Mouse (Mus musculus): ENCODE data around the gene Zfp280d.
"Not testable (repeated sequence)": the region's sequence is repeated elsewhere in the genome, so short reads cannot be mapped to it uniquely, and the experiment has no call there.

Zfp280d gene

DNA sequence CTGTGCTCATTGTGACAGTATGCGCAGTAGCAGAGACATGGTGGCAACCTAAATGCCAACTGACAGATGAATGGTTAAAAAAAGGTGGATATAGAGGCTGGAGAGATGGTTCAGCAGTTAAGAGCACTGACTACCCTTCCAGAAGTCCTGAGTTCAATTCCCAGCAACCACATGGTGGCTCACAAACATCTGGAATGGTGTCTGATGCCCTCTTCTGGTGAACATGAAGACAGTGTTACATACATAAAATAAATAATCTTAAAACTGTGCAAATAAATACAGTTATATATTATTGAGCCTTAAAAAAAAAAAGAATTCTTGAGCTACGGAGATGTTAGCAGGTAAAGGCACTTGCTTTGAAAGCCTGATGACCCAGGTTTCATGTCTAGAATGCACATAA is 97.7 kb downstream of the Zfp280d start:
- DNase-seq (ENCODE audit: low read depth, low spot score): no peak

DNA sequence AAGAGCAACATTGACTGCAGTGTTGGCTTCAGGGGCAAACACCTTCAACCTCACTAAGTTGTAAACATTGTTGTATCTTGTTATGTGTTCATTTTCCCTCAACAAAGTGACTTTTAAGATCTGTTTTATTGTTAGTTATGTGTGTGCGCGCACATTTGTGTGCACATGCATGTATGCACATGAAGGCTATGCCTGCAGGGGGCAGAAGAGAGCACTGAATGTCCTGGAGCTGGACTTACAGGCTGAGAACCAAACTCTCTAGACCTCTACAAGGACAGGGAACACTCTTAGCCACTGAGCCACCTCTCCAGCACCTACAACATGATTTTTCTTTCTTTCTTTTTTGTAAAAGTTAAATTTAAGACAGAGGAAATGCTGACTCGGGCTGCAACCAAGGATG is 99.4 kb downstream of the Zfp280d start:
- DNase-seq (ENCODE audit: low read depth, low spot score): peak; percentile 41

DNA sequence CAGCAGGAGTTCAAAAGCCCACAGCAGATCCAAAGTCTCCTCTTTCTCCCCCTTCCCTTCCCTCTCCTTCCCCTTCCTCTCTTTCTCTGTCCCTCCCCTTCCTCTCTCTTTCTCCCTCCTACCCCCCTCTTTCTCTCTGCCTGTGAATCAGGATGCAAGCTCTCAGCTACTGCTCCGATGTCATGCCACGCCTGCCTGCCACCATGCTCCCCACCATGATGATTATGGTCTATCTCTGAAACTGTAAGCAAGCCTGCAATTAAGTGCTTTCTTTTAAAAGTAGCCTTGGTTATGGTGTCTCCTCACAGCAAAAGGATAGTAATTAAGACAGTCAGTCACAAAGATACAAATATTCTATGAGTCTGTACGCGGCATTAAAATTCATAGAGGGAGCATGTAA is 100.3 kb downstream of the Zfp280d start:
- DNase-seq (ENCODE audit: low read depth, low spot score): no peak

DNA sequence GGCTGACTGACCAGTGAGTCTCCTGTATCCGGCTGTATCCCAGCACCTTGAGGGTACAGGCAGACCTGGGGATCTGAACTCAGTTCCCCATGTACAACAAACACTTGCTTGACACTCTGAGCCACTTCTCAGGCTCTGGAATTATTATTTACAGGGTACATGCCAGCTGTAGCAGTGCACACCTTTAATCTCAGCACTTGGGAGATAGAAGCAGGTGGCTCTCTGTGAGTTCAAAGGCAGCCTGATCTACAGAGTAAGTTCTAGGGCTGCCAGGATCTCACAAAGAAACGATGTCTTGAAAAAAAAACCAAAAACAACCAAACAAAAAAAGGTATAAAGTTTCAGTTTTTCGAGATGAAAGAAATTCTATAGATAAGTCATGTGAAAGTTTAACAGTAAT is 101.0 kb downstream of the Zfp280d start:
- DNase-seq (ENCODE audit: low read depth, low spot score): no peak

DNA sequence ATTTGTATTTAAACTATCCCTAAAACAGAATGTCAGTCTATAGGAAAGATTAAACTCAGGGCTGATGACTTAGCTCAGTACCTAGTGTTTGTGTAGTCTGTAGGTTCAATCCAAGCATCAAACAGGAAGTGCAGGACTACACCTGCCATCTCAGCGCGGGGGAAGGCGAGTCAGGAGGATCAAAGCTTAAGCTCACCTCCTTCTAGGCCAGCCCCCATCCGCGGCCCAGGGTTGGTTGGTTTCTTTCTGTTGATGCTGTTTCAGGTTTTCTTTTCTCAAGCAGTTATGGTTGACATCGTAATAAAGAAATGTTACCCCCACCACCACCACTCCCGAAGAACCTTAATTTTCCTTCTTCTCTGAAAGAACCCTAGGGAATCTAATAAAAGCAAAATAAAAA is 111.1 kb downstream of the Zfp280d start:
- peak; percentile 36 for DNase-seq (ENCODE audit: low read depth, low spot score)

DNA sequence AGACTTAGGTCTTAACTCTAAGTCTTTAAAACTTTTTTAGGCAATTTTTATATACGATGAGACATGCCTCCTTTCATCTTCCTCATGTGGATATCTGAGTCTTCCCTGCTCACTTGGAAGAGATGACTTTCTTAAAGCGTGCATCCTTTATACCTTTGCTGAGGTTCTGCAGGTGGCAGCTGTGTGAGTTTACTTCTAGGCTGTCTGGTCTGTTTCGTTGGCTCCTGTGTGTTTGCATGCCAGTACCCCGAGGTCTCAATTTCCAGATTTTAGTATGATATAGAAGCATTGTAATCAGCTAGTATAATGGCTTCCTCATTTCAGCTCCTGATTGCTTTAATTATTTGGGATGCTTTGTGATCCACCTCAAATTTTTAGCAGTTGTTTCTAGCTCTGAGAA is 114.3 kb downstream of the Zfp280d start:
- DNase-seq (ENCODE audit: low read depth, low spot score): no peak

DNA sequence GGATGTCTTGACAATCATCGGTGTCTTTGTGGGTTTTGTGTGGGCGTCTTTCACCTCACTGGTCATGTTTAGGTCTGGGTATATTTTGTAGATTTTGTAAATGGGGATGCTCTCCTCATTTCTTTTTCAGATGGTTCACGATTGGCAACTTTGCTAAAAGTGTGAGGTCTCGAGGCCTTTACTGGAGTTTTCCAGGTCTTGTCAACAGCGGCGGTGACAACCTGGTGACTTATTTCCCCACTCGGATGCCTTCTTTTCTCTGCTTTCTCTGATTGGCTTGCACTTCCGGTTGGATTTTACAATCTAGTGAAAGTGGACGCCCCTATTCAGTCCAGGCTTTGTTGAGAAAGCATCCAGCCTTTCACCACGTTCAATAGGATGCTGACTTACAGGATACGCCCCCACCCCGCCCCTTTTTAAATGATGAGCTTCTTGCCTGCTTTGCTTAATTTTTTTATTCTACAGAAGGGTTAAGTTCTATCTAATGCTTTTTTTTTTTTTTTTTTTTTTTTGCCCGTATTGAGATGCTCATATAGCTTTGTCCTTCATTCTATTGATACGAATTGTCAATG is 114.9 kb downstream of the Zfp280d start:
- DNase-seq (ENCODE audit: low read depth, low spot score): peak; percentile 34

DNA sequence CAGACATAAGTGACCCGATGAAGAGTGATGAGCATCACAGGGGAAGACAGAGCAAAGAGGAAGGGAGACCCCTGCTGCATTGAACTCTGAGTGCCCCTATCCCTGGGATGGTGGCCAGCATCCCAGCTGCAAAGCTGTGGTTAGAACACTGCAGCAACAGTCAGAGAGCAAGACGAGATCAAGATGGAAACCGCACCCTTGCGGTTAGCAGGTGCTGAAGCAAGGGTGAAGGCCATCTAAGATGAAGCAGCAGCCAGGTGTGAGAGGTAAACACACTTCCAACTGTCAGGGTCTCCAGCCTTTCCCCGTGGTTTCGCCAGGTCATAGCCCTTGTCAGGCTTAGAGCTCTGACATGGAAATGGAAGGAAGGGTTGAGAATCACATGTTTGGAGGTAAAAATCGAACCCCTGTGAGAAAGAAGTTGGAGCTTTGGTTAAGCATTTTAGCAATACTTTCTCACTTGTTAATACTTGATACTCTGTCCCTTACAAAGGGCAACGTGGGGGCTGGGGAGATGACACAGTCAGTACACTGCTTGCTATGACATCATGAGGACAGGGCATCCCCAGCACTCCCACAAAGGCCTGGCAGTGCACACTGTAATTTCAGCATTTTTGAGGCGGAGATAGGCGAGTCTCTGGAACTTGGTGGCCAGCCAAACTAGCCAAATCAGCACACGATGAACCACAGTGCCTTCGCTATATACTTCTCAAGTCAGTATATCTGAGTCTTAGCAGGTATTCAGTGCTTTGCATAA is 115.8 kb downstream of the Zfp280d start:
- peak; percentile 46 for DNase-seq (ENCODE audit: low read depth, low spot score)

DNA sequence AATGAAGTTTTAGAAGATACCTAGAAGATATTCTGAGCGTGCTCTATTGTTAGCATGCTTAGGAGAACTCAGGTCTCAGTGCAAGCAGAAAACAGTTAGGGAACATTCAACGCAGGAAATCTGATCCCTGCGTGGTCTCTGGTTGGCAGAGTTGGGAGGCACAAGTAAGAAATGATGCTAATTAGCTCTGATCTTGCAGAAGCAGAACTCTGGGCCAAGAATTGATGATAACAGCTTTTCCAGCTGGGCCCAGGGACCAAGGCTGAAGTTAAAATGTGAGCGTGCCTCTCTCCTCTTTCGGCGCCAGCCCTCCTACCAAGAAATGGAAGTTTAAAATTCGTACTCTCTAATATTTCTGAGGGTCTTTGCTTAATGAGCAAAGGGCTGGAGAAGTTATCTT is 118.0 kb downstream of the Zfp280d start:
- no peak for DNase-seq (ENCODE audit: low read depth, low spot score)

DNA sequence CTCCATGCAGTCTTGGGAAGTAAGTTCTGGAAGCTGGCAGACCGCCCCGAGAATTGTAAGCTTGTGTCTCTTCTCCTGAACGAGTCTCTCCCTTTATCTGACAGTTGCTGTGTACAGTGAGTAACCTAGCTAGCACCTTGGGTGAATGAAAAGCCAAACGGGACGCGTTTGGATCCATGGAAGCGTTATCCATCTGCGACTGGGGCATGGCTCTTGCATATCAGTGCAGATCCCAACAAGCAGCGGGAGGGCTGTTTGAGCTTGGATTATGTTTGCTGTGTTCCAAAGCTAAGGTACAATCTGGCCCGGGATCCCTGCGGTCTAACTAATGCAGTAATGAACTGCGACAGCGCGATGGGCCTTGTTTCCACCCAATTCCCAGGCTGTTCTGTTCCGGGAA is 118.6 kb downstream of the Zfp280d start:
- no peak for DNase-seq (ENCODE audit: low read depth, low spot score)

DNA sequence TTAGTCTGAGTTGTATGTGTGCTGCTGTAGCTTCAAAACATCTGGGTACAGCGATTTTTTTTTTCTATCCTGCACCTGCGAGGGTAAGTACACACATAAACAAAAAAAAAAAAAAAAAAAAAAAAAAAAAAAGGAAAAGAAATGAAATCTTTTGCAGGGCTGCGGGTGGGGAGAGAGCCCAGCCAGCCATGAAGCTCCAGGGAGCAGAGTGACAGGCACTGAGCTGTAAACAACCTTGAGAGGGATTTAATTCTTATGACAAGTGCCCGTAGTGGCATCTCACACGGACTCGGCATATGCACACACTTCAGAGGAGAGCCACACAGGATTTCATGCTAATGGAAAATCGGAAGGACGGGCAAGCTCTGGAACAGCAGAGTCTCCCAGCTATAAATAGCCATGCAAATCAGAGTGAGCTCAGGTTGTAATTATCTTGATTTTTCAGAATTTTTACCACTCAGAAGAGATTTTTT is 119.2 kb downstream of the Zfp280d start:
- DNase-seq (ENCODE audit: low read depth, low spot score): no peak

DNA sequence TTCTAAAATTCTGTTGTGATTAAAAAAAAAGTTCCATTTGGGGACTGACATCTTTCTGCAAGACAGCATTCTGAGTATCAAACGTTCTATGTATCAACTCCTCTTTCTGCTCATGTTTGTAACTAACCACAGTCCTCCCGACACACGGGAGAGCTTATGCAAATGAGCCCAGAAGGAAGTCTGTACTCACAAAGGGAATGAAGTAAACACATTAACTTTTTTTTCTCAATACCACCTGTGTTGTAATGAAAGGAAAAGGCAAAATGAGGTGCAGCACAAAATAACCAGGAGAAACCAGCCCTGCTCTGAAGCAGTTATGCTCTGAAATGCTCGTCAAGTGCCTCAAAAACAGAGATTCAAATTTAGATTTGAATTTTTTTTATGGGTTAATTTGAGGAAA is 125.5 kb downstream of the Zfp280d start:
- DNase-seq (ENCODE audit: low read depth, low spot score): peak; percentile 18

DNA sequence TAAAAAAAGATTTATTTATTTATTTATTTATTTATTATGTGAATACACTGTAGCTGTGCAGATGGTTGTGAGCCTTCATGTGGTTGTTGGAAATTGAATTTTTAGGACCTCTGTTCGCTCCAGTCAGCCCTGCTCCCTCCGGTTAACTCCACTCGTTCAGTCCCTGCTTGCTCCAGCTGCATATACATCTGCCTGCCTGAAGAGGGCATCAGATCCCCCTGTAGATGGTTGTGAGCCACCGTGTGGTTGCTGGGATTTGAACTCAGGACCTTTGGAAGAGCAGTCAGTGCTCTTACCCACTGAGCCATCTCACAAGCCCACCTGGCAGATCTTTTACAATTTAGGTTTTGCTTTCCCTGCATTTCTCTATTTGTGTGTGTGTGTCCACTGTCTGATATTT is 127.1 kb downstream of the Zfp280d start:
- DNase-seq (ENCODE audit: low read depth, low spot score): not testable (repeated sequence)

DNA sequence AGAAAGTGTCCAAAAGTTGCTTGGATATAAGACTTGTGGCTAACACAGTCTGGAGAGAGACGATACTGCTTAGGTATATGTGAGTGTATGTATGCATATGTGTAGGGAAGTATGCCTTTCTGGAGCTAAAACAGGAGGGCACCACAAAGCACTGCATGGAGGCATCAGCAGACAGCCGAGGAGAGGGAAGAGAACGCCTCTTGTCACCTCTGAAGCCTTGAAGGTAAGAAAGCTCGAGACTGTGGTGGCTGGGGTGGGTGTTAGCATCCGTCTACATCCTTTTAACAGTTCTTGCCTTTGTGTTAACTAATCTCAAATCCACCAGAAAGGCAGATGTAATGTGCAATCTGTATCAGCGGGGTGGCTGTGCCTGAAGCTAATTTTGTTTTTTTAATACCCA is 128.8 kb downstream of the Zfp280d start:
- DNase-seq (ENCODE audit: low read depth, low spot score): no peak

DNA sequence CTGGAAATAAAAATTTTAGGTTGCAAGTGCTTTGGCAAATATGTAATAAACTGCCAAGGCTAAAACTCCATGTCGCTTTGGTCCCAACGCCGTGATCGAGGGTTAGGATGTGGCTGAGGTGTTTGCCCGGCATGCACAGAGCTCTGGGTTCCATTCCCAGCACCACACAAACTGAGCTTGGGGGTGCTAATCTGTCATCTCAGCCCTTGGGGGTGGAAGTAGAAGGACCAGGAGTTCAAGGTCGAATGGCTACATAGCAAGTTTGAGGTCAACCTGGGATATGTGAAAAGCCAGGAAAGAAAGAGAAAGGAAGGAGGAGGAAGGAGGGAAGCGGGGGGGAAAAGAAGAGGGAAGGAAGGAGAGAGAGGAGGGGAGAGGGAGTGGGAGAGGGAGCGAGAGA is 129.8 kb downstream of the Zfp280d start:
- no peak for DNase-seq (ENCODE audit: low read depth, low spot score)

DNA sequence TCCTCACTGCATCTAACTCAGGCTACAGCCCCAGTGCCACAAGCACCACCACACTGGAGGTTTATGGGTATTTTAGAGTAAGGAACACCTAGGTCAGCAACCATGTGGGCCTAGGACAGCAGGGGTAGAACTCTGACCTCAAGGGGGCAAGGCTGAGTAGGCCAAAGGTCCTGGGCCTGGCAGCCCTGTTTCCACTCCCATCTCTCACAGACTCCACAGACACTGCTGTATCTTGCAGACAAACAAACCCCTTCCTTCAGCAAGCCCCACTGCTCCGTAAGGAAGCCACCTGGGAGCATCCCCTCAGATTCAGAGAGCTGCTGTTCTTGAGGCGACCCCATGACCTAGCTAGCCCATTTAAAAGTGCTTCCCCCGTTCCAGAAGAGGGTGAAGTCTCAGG is 130.3 kb downstream of the Zfp280d start:
- DNase-seq (ENCODE audit: low read depth, low spot score): no peak

DNA sequence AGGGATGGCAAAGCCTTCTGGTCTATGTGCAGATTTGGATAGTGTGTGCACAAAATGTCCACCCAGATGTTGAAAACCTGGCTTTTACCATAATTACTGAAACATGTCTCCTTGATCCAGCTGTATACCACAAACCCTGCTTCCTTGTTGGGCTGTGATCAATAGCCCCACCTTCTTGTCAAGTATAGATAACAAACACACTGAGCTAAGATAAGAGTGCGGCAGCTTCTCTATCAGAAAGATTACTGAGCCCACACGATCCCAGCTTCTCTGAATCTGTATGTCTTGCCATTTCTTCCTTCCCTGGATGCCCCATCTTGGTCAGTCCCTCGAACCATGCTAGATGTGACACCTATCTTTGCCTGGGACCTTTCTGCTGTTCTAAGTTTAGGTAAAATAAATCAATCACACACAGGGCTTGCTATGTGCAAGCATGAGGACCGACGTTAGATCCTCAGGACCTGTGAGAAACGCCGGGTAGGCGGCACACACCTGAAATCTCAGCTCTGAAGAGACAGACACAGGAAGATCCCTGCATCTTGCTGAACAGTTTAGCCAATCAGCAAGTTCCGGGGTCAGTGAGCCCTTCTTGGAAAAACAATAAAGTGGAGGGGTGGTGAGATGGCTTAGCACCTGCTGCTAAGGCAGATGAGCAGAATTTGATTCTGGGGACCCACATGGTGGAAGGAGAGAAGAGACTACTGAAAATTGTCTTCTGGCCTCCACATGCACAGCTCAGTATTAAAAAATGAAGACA is 131.4 kb downstream of the Zfp280d start:
- DNase-seq (ENCODE audit: low read depth, low spot score): no peak

DNA sequence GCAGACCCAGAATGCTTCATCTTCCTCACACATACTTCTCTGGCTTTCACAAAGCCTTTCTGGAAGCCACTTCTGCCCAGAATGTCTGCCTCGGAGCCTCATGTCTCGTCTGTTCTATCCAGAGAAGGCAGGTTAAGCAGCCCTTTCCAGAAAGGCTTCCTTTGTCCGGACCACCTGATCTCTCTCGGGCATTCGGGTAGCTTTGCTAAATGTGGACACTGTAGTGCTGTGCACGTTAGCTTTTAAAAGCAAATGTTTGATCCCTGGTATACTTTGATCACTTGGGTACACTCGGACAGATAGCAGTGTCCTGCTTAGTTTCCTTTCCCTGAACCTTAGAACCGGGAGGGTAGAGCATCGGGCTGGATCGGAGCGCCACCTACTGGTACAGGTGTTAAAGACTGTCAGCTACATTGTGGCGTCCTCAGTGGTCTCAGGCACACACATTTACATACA is 133.5 kb downstream of the Zfp280d start:
- peak; percentile 91 for DNase-seq (ENCODE audit: low read depth, low spot score)

DNA sequence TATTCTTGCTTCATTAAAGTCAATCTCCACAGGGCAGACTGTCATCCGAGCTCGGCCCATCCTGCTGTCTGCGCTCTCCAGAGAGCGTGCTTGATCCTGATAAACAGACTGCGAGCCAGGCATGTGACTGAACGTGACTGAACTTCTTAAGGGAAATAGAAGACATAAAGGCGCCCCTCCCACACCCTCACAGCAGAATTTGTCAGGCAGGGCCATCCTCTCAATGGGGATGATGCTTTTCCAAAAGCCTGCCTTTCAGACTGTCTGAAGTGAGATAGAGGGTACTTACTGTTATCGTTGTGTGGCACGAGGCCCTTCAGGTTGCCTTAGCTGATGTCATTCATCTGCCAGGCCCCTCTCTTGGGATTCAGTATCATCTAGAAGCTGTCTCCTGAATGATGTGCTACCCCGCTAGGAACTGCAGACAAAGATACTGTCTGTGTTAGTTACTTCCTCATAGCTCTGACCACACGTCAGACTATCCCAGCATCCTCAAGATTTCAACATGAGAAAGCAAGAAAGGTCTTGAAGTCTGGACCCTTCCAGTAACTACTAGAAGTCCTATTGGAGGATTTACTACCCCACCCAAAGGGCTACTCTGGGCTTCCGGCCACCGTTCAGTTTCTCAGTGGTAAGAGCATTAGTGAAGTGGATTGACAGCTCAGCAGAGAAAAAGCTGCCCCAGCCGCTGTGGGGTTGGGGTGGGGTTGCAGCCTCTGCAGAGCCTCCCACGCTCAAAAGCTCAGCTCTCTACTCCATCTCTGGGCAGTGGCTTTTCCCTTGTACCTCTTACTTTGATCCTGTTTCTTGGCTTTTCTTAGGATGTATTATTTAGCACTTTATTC is 134.9 kb downstream of the Zfp280d start:
- DNase-seq (ENCODE audit: low read depth, low spot score): no peak

DNA sequence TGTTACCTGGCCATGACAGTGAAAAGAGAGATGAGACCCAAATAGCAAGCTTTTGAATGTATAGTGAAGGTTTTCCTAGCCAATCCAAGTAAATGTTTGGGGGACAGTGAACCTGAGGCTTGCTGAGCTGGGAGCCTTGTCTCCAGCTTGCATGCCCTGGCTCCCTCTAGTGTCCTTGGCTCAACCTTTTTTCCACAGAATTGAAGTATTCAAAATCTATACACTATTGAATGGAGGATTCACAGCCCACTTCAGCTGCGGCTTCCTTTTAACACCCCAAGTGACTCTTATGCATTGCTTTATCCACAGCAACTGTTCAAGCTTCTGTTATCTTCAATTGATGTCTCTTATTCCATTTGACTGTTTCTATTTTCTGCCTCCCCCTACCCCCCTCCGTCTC is 137.1 kb downstream of the Zfp280d start:
- no peak for DNase-seq (ENCODE audit: low read depth, low spot score)
